Mouse (Mus musculus): ENCODE measurements around the gene Ssh2.

- TF ChIP-seq POLR2A (IDR thresholded peaks at IDR 0.05; ENCODE audit: borderline replicate concordance, extremely low read depth, insufficient read depth, insufficient read length, poor library complexity, severe bottlenecking), result no peak
- no peak for TF ChIP-seq CTCF (IDR thresholded peaks at IDR 0.05; ENCODE audit: borderline replicate concordance, extremely low read depth, insufficient read depth, insufficient read length)
These were observed 186.4 kb downstream of the Ssh2 start for GRCm38 (mm10) chr11:77402508-77402907.

Data from brain, embryonic 14.5 days (tissue).